Mouse (Mus musculus): Measurements from ENCODE around the gene Smtnl2.

Smtnl2 gene

DNA sequence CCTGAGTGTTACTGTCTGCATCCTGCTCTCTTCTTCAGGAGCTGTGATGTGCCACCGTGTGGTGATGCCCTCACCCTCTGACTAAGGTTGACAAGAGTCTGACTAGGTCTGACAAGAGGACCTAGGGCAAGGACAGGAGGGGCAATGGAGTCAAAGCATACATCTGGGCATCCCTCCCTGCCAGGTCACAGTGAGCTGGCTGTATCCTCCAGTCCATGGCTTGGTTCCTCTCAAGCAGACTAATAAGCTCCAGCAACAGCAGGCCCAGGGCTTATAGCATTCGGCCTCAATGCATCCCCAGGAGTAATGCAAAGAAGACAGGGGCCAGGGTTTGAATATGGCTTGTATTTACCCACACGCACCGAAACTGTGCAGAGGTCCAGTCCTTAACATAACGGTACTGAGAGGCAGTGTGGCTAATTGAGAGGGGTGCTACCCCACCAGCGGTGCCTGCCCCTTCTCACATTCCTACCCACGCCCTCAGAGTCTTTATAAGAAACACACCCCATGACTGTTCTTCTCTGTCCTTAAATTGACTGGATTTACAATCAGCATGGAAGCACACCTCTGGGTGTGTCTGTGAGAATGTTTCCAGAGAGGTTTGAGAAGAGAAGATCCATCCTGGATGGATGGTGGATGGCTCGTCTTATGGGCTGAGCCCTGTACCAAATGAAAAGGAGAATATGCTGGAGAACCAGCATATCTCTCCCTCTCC lies 13.5 kb downstream of the Smtnl2 start:
- DNase-seq: no peak

DNA sequence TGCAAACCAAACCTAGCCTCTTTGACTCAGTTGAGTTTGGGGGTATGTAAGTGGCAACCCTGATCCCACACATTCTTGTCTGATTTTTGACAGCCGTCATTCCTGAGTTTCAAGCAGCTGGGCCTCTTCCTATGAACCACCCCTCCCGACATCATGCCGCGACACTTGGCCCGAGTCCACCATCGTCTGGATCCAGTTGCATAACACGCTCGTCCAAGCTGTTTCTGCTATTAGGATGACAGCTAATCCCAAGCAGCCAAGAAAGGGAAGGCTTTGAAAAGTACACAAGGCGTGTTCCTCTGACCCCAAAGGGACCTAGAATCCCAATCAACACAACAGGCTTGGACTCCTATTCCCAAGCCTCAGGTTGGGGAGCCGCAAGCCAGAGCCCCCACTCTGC lies 14.4 kb downstream of the Smtnl2 start:
- no peak for DNase-seq

DNA sequence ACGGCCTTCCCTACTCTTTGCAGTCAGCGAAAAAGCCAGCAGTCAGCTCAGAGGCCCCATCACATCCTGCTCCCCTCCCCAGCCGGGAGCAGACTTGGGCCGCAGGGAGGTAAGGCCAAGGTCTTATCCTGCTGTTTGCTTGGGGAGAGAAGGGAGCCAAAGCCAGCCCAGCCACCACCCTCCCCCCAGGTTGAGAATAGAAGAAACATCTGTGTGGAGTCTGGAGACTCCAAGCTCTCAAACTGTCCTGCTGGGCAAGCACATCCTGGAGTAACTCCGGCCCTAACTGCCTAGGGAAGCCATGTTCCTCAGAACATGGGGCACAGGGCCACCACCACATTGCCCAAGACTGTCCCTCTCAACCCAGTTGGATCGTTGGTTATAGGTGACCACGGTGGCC lies 14.9 kb downstream of the Smtnl2 start:
- DNase-seq: no peak

DNA sequence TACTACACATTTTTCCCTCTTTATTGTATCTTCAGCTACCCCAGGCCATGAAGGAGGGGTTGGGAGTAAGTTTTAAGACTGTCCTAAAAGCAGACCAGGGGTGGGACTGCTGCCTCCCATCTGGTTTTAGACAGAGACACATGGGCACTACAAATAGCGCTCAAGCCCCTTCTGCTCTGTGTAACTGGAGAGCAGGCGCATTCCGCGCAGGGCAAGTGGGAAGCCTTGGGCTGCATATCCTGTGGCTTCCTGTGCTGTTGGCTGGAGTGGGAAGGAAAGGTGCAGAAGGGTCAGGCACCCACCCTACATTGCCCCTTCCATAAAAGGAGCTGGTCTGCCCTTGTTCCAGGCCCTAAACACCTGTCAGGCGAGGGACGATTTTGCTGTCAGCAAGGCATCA lies 15.9 kb downstream of the Smtnl2 start:
- no peak for DNase-seq

DNA sequence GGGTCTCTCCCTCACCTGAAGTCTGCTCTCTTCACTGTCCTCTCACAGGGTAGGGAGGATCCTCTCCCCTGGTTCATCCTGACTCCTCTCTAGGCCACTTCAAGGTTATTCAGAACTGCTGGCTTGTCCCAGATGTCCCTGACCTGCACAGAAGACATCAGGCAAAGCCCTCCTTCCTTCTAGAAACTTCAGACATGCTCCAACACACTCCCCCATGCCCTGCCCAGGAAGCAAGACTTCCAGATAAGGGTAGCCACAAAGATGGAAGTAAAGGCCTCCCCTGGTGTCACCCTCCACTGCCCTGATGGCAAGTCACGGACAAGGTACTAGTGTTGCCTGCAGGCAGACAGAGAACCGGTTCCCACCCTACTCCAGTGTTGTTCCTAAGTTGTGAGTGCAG lies 16.8 kb downstream of the Smtnl2 start:
- no peak for DNase-seq

DNA sequence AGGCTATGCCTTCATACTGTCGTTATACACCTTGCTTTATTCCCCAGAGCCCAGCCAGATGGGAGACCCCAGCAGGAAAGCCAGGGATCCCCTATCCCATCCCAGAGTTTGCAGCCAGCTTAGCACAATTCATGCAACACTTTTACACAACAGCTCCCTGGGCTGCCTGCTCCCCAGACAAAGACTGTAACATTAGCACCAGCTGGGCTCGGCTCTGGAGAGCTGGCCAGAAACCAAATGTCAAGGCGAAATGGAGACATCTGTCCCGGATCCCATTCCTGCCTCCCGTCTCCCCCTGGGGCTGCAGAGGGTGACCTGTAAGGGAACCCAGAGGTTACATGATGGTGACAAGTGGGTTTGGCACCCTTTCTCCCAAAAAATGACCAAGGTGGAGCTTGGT lies 17.8 kb downstream of the Smtnl2 start:
- DNase-seq: peak; percentile 47

DNA sequence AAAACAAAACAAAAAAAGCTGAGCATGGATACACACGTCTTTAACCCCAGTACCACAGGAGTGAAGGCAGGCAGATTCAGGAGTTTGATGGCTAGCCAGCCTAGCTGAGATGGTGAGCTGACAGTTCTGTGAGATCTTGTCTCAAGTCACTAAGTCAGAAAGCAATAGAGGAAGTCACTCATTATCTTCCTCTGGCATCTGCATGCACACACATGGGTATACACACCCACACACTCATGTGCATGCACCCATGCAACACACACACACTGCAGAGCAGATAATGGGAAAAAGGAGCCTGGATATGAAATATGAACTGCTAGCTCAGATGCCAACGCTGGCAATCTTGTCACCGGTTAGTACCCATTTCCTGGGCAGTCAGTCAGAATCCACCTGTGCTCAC lies 18.3 kb downstream of the Smtnl2 start:
- DNase-seq: no peak

DNA sequence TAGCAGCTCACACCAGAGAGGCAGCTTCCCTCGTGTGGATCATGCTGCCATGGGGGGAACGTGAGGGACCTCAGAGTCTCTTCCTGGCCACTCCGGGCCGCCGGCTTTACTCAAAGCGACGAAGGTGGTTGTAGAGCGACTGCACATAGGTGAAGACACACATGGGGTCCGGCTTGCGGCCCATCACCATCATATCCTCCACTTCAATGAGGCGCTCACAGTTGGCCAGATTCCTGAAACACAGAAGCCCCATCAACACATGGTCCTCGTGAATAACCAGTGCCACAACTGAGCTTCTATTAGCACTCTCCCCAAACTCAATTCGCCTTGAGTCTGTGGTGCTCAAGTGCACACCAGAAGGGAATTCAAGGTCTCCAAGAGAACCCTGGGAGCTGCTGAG lies 20.3 kb downstream of the Smtnl2 start:
- DNase-seq: no peak

DNA sequence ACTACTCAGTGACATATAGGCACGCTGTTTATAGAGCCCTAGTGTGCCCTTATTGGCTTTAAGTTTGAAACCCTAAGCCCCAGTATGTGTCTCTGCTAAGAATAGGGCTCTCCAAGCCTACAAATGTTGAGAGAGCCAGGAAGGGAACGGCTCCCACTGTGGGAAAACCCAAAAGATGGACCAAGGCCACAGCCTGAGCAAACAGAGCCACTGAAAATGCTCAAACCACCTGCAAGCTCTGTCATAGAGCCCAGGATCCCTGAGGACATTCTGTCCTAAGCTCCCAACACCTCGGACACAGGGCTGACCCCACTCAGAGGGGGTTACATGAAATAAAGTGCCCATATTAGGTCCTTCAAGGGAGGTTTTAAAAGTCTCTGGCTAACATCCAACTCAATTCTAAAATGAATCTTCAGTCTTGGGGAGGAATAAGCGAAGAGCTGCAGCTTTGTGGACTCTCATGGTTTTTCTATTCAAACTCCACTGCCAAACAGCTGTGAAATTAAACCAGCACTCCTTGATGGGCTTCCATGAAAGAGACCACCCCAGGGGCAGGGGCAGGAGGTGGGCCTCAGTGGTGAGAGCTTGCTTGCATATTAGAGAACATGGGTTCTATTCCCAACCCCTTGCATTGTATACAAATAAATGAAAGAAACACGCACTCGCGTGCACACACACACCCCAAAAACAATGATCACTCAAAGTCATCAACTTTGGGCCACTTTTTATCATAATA lies 21.9 kb downstream of the Smtnl2 start:
- no peak for DNase-seq

DNA sequence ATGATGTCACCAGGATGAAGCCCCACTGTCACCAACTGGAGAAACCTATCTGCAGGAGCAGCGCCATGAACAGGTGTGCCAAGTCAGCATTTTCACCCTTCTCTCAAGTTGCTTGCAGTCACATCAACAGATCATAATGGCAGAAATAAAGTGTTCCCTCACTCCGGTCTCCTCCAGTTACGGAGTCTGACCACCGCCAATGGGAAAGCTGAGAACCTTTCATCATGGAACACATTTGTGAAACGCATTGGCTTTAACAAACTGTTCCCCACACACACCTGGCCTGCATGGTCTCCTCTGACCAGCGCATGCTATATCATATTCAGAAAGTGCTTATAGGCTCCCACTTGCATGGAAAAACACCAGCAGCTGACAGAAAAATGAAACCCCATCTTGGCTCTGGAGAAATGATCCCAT lies 23.4 kb downstream of the Smtnl2 start:
- no peak for DNase-seq

DNA sequence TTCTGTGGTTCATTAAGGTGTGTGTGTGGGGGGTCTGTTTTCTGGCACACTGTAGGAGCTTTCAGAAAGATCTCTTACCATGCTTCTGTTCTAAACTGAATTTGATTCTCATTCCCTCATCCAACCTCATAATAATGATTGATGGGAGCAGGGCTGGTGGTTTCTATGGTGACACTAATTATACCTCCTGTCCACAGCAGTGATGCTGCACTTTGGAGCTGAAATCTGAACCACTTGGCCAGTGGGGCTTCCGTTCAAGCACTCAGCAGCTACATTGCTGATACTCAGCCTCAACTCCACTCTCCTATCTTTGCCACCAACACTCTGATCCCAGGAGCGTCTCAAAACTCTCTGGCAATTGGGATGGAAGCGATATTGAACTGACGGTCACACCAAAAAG lies 32.2 kb downstream of the Smtnl2 start:
- DNase-seq: no peak

DNA sequence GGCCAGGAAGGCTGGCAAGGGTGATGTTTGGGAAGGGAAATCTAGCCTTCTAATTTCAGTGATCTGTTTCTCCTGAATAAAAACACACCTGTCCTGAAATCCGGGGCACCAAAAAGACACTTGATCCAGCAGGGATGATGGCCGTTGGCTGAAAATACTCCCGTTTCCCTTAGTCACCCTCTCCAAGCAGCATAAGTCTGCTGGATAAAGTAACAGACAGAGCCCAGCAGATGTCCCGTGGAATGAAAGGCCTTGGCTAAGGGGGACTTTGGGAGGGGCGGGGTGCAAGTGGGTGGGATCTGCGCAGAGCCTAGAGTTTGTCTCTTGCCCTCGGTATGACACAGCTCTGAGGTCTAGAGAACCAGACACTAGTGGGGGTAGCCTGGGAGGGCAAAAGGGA lies 33.3 kb downstream of the Smtnl2 start:
- DNase-seq: no peak

DNA sequence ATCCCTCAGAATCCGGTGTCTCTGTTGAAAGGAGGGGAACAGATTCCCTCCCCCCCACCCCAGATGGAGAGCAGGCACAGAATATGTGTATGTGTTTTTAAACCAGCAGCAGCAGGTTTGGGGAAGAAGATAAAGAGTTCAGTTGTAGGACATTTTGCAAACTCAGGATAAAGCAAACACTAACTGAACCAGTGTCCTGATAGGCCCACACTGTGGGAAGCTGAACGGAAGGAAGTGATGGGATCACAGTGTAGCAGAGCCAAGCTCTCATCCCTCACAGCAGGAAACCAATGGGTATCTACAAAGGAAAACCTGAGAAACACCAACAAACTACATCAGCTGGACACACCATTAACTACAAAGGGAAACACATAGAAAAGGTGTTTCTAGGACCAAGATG lies 35.0 kb downstream of the Smtnl2 start:
- no peak for DNase-seq

DNA sequence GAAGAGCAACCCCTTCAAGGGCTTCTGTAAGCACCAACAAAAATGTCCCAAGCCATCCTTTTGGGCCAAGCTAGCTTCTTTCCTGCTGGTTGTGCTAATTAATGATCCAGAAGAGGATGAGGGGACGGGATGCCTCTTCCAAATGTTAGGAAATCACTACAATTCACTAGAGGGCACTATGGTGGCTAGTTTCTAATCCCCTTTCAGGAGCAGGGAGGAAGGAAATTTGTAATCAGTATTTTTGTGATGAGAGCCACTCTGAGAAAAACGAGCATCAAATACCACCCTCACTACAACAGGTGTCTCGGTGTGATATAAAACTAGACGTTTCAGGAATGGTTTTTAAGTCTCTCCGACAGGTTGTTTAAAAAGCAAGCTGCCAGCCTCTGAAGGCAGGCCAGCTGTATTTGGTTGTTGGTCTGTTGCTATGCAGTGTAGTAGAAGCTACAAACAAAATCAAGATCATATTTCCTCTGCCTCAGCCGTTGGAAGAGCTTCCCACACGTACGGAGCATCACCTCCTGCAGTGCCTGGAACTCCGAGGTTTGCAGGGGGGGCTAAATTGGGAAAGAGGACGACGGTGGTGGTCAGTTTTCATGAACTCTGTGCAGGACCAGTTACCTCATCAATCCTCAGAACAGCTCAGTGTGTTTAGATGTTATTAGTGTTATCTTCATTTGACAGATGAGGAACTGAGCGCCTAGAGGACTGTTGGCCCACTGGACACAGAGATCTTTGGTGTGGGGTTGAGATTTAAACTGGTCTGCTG lies 41.4 kb downstream of the Smtnl2 start:
- DNase-seq: no peak

DNA sequence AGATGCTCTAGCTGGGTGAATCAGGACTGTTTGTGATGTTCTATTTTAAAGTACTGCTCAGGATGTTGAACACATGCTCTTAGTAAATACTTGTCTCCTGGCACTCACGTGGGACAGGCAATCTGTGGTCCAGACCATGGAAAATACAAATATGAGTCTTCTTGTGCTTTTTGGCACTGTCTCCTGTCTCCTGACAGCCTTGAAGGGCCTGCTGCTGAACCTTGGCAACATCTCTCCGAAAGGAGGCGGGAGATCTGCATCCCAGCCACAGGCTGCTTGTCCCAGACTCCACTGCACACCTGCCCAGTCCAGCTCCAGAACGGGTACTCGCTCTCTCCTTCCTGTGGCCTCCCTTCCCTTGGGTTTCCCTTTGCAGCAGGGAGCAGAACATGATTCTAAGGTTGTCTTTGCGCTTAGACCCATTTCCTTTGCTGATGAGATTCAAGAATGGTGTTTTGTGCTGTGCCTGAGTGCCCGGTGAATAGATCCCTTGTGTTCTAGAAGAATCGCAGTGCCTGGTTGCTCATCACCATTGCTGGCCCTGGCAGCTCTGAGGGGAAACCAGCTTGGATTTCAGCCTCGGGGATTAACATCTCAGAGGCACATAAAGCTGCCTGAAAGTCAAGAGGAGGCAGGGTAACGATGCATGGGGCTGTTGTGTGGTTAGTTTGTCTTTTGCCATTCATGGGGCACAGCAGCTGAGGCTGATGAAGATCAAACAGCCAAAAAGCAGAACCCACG lies 43.4 kb downstream of the Smtnl2 start:
- DNase-seq: peak; percentile 38

DNA sequence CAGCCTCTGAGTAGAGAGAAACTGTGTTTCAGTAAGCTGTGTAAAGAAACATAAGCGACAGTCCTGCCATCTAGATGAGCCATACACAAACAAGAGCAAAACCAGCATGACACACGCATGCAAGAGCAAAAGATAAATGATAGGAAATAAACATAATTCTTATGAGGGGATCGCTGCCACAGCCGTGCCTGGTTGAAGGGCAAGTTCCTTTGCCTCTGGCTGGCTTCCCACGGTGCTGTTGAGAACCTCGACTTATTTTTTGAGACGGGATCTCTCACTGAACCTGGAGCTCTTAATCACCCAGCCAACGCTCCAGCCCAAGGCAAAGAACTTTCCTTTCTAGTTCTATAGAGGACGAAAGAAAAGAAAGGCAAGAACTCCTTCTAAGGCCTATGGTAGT lies 45.4 kb downstream of the Smtnl2 start:
- DNase-seq: no peak

DNA sequence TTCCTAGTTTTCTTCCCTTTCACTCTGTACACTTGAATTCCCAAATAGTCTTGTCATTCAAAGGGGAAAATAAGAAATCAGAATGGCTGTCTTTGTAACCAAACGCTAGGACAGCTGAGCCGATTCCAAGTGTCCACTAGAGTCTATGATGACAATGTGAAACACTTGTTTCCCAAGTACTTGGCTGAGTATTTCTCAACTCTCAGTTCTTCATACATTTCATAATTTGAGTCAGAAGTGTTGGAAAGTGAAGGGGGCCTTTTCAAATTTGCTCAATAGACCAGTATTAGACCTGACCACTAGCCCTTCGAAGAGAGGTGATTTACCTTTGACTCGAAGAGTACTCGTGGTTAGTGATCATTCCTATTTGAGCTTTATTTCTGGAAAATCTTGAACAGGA lies 47.0 kb downstream of the Smtnl2 start:
- DNase-seq: no peak

DNA sequence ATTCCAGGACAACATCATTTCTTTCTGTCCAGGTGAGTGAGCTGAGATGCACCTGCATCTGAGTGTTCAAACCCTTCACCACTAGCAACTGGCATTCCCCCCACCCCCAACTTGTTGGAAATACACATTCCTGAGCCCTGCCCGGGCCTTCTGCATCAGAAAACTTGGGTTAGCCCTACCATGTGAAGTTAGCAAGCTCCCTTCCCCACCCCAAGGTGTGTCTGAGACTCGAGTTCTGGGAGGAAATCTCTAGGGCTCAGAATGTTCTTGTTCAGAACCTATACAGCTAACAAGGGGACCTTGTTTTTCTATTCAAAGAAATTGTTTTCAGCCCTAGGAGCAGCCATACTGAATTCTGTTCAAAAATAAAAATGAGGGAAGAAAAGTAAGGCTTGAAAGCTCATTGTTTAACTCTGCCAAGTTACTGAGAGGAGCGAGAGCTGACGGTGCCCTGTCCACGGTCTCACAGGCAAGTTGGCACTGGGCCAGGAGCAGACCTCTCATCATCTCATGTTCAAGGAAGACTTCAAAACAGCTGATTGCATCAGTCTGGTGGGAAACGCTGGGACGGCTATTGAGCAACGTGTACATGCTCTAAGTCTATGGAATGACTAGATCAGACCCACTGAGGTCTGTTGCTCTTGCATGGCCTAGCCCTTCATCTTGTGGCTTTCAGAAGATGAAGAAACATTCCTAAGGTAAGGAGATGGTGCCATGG lies 47.8 kb downstream of the Smtnl2 start:
- DNase-seq: no peak

DNA sequence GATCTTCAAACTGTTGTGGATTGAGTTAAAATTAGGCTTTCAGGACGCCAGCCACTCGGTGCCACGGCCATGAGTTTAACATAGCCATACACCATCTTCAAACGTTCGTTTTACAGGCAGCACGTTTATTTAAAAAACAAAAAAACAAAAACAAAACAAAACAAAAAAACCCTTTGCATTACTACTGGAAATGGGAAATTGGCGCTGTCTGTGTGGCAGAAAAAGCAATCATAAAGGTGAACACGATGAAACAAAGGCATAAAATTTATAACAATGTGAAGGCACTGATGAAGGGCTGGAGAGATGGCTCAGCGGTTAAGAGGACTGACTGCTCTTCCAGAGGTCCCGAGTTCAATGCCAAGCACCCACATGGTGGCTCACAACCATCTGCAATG lies 49.2 kb downstream of the Smtnl2 start, which contains the start of gene Tekt1:
TSS of gene Tekt1 (minus strand) at position 96 of the 395 bp plus-strand sequence.
- no peak for DNase-seq

DNA sequence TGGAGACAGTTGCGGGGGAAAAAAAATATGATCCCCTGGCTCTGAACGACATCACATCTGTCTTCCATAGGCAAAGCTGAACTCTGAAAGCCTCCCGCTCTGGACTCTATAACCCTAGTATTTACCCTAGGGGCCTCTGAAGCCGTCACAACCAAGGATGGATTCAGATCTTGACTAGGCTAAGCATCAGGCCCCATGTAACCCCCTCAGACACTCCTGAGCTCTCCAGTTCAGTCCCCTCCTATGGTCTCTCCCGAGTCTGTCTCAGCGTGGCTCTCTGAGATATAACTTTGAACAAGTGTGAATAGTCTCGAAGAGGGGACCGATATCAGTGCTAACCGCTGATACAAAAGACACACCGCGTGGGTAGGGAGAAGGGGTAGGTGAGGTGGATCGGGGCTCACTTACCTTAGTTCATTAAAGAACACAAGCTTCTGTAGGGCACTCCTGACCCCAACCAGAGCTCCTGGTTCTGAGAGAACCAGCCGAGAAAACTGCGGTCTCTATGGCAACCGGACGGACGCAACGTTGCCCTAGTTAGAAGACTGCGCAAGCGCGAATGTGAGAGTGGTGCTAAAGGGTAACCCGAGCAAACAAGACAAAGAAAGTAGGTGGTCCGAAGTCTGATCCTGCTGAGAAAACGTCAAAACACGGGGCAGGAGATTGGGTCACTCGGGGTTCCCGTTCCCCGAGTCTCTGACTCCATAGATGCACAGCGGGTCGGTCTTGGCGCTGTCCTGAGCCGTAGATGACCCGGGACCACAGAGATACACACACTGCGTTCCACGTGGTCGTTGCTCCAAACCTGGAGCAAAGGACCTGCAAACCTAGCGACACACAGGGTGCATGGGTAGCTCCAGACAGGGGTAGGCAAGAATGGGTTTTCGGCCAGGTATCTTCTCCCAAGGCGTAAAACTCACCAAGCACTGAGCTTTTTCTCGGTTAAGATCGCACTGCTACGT lies 49.8 kb downstream of the Smtnl2 start:
- peak; percentile 76 for DNase-seq
